Mouse (Mus musculus) kidney, postnatal 0 days (tissue): ENCODE results near the gene Naa20. TPM values are rescaled to one million over a fixed set of nuclear protein-coding genes. Genes with fewer than 3 reads are reported as not detected.

Experiments used
- ATAC-seq: fragments of 200-750 bp; cut with Nextera tagmentation; replicated peaks from 2 replicates; pipeline ENCODE4 v1.8.0; 2017; ENCODE audit warnings: low read depth, moderate number of reproducible peaks, moderate TSS enrichment, moderate library complexity; ENCODE audit not compliant: low FRiP score
- DNase-seq: peaks from one replicate; pipeline ENCODE4 v3.0.0-alpha.2; 2016; ENCODE audit warnings: low spot score
- H3K27ac ChIP-seq: fragments of 300-500 bp; sonication (generic); 2 replicates; pipeline ENCODE4 v1.5.1; 2014; ENCODE audit warnings: mild to moderate bottlenecking
- H3K27me3 ChIP-seq: fragments of 300-500 bp; sonication (generic); 2 replicates; pipeline ENCODE4 v1.6.1; 2014; ENCODE audit warnings: low read length, mixed read lengths; ENCODE audit not compliant: insufficient read depth
- H3K36me3 ChIP-seq: fragments of 300-500 bp; sonication (generic); 2 replicates; pipeline ENCODE4 v1.6.1; 2014; ENCODE audit warnings: low read length, mixed read lengths; ENCODE audit not compliant: insufficient read depth
- H3K4me1 ChIP-seq: fragments of 300-500 bp; sonication (generic); replicated peaks from 2 replicates; pipeline ENCODE4 v1.6.1; 2014; ENCODE audit warnings: antibody characterized with exemption, low read length, mixed read lengths; ENCODE audit not compliant: insufficient read depth
- H3K4me2 ChIP-seq: fragments of 300-500 bp; sonication (generic); 2 replicates; pipeline ENCODE4 v1.6.1; 2014; ENCODE audit warnings: mild to moderate bottlenecking, low read length, moderate library complexity, mixed read lengths
- H3K4me3 ChIP-seq: fragments of 300-500 bp; sonication (generic); replicated peaks from 2 replicates; pipeline ENCODE4 v1.5.1; 2014; ENCODE audit warnings: low read depth, low read length
- H3K9ac ChIP-seq: fragments of 300-500 bp; sonication (generic); 2 replicates; pipeline ENCODE4 v1.6.1; 2014; ENCODE audit warnings: low read depth, low read length
- H3K9me3 ChIP-seq: fragments of 300-500 bp; sonication (generic); replicated peaks from 2 replicates; pipeline ENCODE4 v1.6.1; 2016; ENCODE audit warnings: low read length, inconsistent platforms, mixed read lengths
- CTCF ChIP-seq: IDR thresholded peaks from 2 replicates; pipeline ENCODE4 v1.5.1; 2016; ENCODE audit warnings: antibody characterized with exemption, low read depth, mild to moderate bottlenecking, moderate library complexity
- WGBS: fragments of 180-500 bp; shearing (Covaris S2); extraction: QIAGEN DNeasy Blood & Tissue Kit; methylation state at CpG from one replicate; pipeline ENCODE4 v1.1.7; 2014; 5-methylcytosine and 5-hydroxymethylcytosine counted together
- polyA plus RNA-seq: library from polyadenylated mRNA; unstranded; fragments of >200 nt; fragmentation: Nextera tagmentation; extraction: Ambion mirVana; gene quantifications from 2 replicates; pipeline ENCODE4 v1.2.1, GENCODE M21; 2015

Gene Naa20
- 203 and 212 TPM in 2 replicates for polyA plus RNA-seq

DNA sequence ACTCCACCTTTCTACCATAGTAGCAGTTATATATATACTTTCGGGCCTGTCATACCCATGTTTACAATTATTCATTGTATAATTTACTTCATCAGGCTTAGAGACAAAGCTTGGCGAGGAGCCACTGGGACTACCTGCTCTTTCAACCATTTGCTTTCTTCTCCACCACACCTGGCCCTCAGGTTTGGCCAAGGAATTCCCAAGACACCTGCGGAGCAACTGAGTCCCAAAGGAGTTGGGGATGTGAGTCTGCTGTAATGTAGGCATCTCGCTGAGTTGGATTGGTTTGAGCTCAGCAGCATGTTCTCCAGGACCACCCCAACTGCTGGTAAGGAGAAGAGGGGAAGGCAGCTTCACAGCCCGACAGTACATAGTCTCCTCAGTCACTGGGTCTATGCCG lies at the start of gene Naa20:
Naa20 (plus strand) TSS at position 239 of the 400 bp plus-strand sequence.
- no peak for DNase-seq
- H3K27ac ChIP-seq = 0 out of 2 replicates have a peak within 1 kb of the TSS, but pooled peaks have one; percentile 96
- peak within 1 kb of the TSS; percentile 94 for H3K4me3 ChIP-seq
- no peaks in the 10 kb centered on the region for H3K36me3 ChIP-seq
- peaks cover 14% of the 10 kb centered on the region for H3K4me1 ChIP-seq
- H3K9me3 ChIP-seq = no peaks in the 10 kb centered on the region
- no peak for ATAC-seq
- H3K27me3 ChIP-seq = no peaks in the 10 kb centered on the region
- WGBS = 89% methylated on average over 6 of the region's 6 CpGs
- peak within 1 kb of the TSS; percentile 64 for H3K4me2 ChIP-seq
- peak within 1 kb of the TSS; percentile 95 for H3K9ac ChIP-seq
- no peak for TF ChIP-seq CTCF

DNA sequence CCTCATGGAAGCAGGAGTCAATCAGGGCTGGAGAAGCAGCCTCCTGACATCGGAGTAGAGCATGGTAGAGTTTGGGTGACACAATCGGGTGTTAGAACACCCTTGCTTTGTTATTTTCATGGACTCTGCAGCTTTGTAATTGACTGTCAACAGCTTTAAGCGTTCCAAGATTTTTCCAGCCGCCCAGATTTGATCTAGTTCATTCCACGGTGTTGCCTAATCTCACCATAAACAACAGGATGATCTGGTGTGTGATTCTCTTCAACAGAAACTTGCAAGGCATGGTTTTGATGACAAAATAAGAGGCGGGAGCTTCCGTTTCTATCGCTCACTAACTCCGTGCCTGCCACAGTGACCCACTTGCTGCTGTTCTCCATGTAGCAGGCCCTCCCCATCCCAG lies 46.1 kb upstream of the Naa20 start:
- no peak for TF ChIP-seq CTCF
- ATAC-seq = no peak
- Histone ChIP-seq H3K4me3 (no peak overlapping the region), H3K27ac (no peak overlapping the region), H3K36me3 (0 out of 2 replicates have a peak, but pooled peaks cover 14% of the 10 kb centered on the region), H3K9ac (no peak overlapping the region), H3K4me2 (no peak overlapping the region), H3K4me1 (peaks cover 10% of the 10 kb centered on the region; the same call in 1 of the 2 replicates), H3K9me3 (no peaks in the 10 kb centered on the region), H3K27me3 (no peaks in the 10 kb centered on the region)
- no peak for DNase-seq
- WGBS = 88% methylated on average over 9 of the region's 9 CpGs

DNA sequence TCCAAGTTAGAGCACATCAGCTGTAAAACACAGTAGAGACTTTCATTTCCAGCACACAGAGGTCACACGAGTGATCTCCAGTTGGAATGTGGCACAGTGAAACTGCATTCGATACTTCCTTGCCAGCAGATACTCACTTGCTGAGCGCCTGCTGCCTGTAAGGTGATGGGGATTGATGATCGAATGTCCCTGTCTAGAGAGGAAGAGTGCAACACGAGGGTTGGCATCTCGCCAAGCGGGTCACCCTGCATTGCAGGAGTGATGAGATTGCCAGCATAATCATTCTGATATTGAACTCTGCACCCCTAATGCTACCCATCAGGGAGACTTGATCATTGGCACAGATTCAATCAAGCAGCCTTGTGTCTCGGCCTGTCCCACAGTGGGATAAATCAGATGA lies 44.0 kb upstream of the Naa20 start:
- 0 out of 2 replicates have a peak, but pooled peaks cover 7% of the 10 kb centered on the region for H3K36me3 ChIP-seq
- TF ChIP-seq CTCF = no peak
- H3K9ac ChIP-seq = no peak overlapping the region
- H3K4me3 ChIP-seq = no peak overlapping the region
- no peak for DNase-seq
- H3K27me3 ChIP-seq = no peaks in the 10 kb centered on the region
- peaks cover 20% of the 10 kb centered on the region for H3K4me1 ChIP-seq
- 67% methylated on average over 8 of the region's 8 CpGs for WGBS
- H3K4me2 ChIP-seq = no peak overlapping the region
- H3K27ac ChIP-seq = no peak overlapping the region
- no peaks in the 10 kb centered on the region for H3K9me3 ChIP-seq
- no peak for ATAC-seq

DNA sequence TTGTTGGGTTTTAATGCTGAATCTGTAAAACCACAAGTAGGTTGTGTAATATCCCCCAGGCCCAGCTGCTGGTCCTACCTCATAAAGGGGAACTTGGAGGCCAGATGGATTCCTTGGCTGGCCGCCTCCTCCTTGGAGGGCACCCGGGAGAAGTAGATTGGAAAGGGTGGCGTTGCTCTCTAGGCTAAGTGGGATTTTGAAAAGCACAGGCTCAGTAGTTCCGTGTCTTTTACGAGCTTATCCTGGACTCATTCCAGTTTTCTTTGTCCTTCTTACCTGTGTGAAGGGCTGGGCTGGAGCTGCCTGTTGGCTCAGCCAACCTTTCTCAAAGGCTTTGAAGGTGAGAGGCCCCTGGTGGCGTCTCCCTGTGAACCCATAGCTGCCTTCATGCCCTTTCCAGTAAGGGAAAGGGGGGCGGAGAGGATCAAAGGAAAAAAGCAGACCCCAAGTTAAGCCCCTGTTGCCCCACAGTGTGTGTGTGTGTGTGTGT lies 42.4 kb upstream of the Naa20 start:
- no peak for TF ChIP-seq CTCF
- peaks cover 21% of the 10 kb centered on the region for H3K4me1 ChIP-seq
- no peak overlapping the region for H3K4me3 ChIP-seq
- DNase-seq = peak; percentile 46
- H3K36me3 ChIP-seq = 0 out of 2 replicates have a peak, but pooled peaks cover 4% of the 10 kb centered on the region
- no peaks in the 10 kb centered on the region for H3K27me3 ChIP-seq
- H3K4me2 ChIP-seq = peak overlapping the region; percentile 45
- 31% methylated on average over 7 of the region's 7 CpGs for WGBS
- H3K9me3 ChIP-seq = no peaks in the 10 kb centered on the region
- peak overlapping the region; percentile 50; the same call in 1 of the 2 replicates for H3K9ac ChIP-seq
- peak overlapping the region; percentile 94 for H3K27ac ChIP-seq
- ATAC-seq = peak; percentile 49

DNA sequence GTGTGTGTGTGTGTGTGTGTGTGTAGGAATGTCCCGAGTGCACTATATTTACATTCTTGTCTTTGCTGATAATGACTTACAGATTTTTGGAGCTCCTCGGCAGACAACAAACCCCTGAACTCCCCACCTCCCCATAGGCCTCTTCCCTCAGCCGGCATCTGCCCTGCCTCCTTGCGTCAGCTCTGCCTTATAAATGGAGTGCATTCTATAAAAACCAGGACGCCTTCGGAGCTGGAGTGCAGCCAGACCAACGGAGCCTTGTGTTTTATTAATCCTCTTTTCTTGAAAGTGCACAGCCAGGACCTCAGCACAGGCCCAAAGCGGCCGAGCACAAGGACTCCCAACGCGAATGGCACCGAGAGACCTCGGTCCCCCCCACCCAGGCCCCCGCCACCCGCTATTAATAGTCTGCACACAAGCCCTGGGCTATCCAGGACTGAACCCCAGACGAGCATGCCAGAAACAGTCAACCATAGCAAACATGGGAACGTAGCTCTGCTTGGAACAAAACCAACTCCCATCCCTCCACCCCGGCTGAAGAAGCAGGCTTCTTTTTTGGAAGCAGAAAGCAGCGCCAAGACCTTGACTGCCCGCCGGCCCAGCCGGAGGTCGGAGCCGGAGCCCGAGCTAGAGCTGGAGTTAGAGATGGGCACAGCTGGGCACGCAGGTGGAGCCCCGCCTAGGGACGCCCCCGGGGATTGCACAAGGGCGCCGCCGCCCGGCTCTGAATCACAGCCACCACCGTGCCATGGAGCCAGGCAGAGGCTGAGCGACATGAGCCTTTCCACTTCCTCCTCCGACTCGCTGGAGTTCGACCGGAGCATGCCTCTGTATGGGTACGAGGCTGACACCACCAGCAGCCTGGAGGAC lies 41.7 kb upstream of the Naa20 start:
- TF ChIP-seq CTCF = peak; percentile 57

More for the DNA sequence above, 41.7 kb upstream of the Naa20 start:
- Histone ChIP-seq H3K4me2 (peak overlapping the region; percentile 45), H3K4me1 (peaks cover 21% of the 10 kb centered on the region), H3K27ac (peak overlapping the region; percentile 94), H3K9me3 (no peaks in the 10 kb centered on the region), H3K4me3 (peak overlapping the region; percentile 20), H3K9ac (peak overlapping the region; percentile 50), H3K36me3 (0 out of 2 replicates have a peak, but pooled peaks cover 4% of the 10 kb centered on the region), H3K27me3 (no peaks in the 10 kb centered on the region)
- DNase-seq (peak; percentile 81), ATAC-seq (peak; percentile 79)
- WGBS = 16% methylated on average over 40 of the region's 40 CpGs
